Mouse (Mus musculus) right cerebral cortex, postnatal 36 days (tissue): ENCODE measurements at regions not wholly inside any gene's neighbourhood (a gene's known extent, or its start where the extent isn't known, plus 50 kb on each side); places are given as distances from the start of the nearest gene placed in this dataset.

Experiments used
- DNase-seq, 2 experiments: peaks; one replicate each; pipeline ENCODE4 v3.0.0; 2022; ENCODE audit warnings: low spot score in 2 of 2, mixed read lengths in 1 of 2

- peak; percentile 26 to 42 for DNase-seq
These were observed 120.3 kb downstream of the Etnk1 start for GRCm38 (mm10) chr6:143287322-143287721.

GRCm38 (mm10) chr6:143288491-143289130 is 121.6 kb downstream of the Etnk1 start:
- DNase-seq: peak; percentile 47 to 54

GRCm38 (mm10) chr6:143293648-143294047 is 126.6 kb downstream of the Etnk1 start:
- DNase-seq: no peak

- DNase-seq: no peak
These were observed 131.4 kb downstream of the Etnk1 start for GRCm38 (mm10) chr6:143298391-143298790.

GRCm38 (mm10) chr6:143301414-143301813 is 134.4 kb downstream of the Etnk1 start:
- no peak for DNase-seq

- no peak for DNase-seq
These were observed 140.3 kb downstream of the Etnk1 start for GRCm38 (mm10) chr6:143307327-143307726.

GRCm38 (mm10) chr6:143315859-143316258 is 148.8 kb downstream of the Etnk1 start:
- no peak for DNase-seq

GRCm38 (mm10) chr6:143320426-143320825 is 153.4 kb downstream of the Etnk1 start:
- DNase-seq: no peak

- no peak for DNase-seq
These were observed 157.6 kb downstream of the Etnk1 start for GRCm38 (mm10) chr6:143324636-143325035.

- no peak for DNase-seq
These were observed 160.1 kb downstream of the Etnk1 start for GRCm38 (mm10) chr6:143326956-143327722.

GRCm38 (mm10) chr6:143327788-143328187 is 160.8 kb downstream of the Etnk1 start:
- DNase-seq: no peak

- DNase-seq: peak in 1 of 2 experiments; percentile 29
These were observed 161.2 kb downstream of the Etnk1 start for GRCm38 (mm10) chr6:143328202-143328601.

GRCm38 (mm10) chr6:143329096-143329495 is 162.1 kb downstream of the Etnk1 start:
- no peak for DNase-seq

- DNase-seq: no peak
These were observed 166.5 kb downstream of the Etnk1 start for GRCm38 (mm10) chr6:143333493-143333892.

- DNase-seq: no peak
These were observed 169.6 kb downstream of the Etnk1 start for GRCm38 (mm10) chr6:143336574-143336973.

- no peak for DNase-seq
These were observed 182.0 kb downstream of the Etnk1 start for GRCm38 (mm10) chr6:143349000-143349399.

GRCm38 (mm10) chr6:143359320-143360032 is 192.5 kb downstream of the Etnk1 start:
- no peak for DNase-seq

GRCm38 (mm10) chr6:143361149-143361725 is 194.2 kb downstream of the Etnk1 start:
- no peak for DNase-seq

GRCm38 (mm10) chr6:143361963-143362362 is 194.9 kb downstream of the Etnk1 start:
- no peak for DNase-seq

- no peak for DNase-seq
These were observed 198.8 kb downstream of the Etnk1 start for GRCm38 (mm10) chr6:143365840-143366239.

GRCm38 (mm10) chr6:143367804-143368203 is 200.8 kb downstream of the Etnk1 start:
- no peak for DNase-seq

GRCm38 (mm10) chr6:143368646-143369045 is 201.6 kb downstream of the Etnk1 start:
- no peak for DNase-seq
